Mouse (Mus musculus) megakaryocyte, embryonic 14.5 days (primary cell): ENCODE results near the gene Bod1l.

Experiments used
- FLI1 ChIP-seq: IDR thresholded peaks from 2 replicates; pipeline ENCODE4 v1.6.1; 2012; ENCODE audit warnings: low read length, inconsistent platforms, mixed read lengths
- GATA1 ChIP-seq: IDR thresholded peaks from 3 replicates; pipeline ENCODE4 v1.6.1; 2012; ENCODE audit warnings: mixed read lengths, low read length, inconsistent platforms, borderline replicate concordance

DNA sequence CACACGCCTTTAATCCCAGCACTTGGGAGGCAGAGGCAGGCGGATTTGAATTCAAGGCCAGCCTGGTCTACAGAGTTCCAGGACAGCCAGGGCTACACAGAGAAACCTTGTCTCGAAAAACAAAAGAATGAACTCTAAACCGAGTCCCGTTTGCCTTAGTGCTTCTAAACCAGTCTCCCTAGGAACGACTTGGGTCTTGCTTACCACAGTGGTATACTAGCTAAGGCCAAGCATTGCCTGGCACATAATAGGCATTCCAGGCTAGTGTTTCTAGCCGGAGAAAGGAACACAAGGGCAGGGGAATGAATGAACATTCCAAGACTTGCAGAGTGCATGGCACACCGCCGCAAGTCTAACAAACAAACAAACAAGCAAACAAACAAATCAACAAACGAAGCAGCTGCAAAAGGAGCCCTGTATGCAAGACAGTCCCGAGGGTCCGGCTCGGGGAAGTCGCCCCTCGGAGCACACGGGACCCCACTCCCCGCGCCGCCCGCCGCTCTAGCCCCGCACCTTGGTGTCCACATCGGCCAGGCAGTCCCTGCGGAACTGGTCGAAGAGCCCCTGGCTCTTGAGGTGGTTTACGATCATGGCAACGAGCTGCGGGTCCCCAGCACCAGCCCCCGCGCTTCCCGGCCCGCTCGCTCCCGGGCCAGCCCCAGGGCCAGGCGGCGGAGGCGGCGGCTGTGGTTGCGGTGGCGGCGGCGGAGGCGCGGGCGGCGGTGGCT is 532 bp downstream of the Bod1l start:
- TF ChIP-seq GATA1 (no peak), FLI1 (no peak)
